Mouse (Mus musculus) testis, adult 2 months (tissue): ENCODE results near the gene Dexi.

Source experiments
- CTCF ChIP-seq: fragments of 200-500 bp; IDR thresholded peaks from 2 replicates; pipeline ENCODE4 v1.5.1; 2012; ENCODE audit warnings: low read depth, mild to moderate bottlenecking, inconsistent platforms, low read length, moderate library complexity; ENCODE audit not compliant: control insufficient read depth, insufficient read depth, insufficient replicate concordance
- POLR2A ChIP-seq: fragments of 200-500 bp; IDR thresholded peaks from 2 replicates; pipeline ENCODE4 v1.6.1; 2012; ENCODE audit warnings: low read depth, mild to moderate bottlenecking, inconsistent platforms, low read length, moderate library complexity; ENCODE audit not compliant: control insufficient read depth

- TF ChIP-seq CTCF: no peak
- TF ChIP-seq POLR2A: no peak
These were observed 53.9 kb downstream of the Dexi start for GRCm38 (mm10) chr16:10488769-10489481.
